Mouse (Mus musculus) embryonic facial prominence, embryonic 15.5 days (tissue): ENCODE data around the gene Fnbp4. TPM values are rescaled to one million over a fixed set of nuclear protein-coding genes. Genes with fewer than 3 reads are reported as not detected.
A peak's percentile ranks its signal among the peaks of the same experiment; 100 is the strongest.

ENCODE experiments used
- ATAC-seq: fragments of 200-750 bp; cut with Nextera tagmentation; 2 replicates; pipeline ENCODE4 v1.8.0; 2017; ENCODE audit warnings: low read depth, moderate TSS enrichment; ENCODE audit not compliant: insufficient number of reproducible peaks, low FRiP score, low TSS enrichment
- H3K27ac ChIP-seq: fragments of 300-500 bp; sonication (generic); replicated peaks from 2 replicates; pipeline ENCODE4 v1.5.1; 2015; ENCODE audit warnings: mild to moderate bottlenecking, inconsistent platforms
- H3K27me3 ChIP-seq: fragments of 300-500 bp; sonication (generic); 2 replicates; pipeline ENCODE4 v1.6.1; 2015; ENCODE audit warnings: inconsistent platforms
- H3K36me3 ChIP-seq: fragments of 300-500 bp; sonication (generic); 2 replicates; pipeline ENCODE4 v1.6.1; 2015; ENCODE audit warnings: mild to moderate bottlenecking, inconsistent platforms
- H3K4me1 ChIP-seq: fragments of 300-500 bp; sonication (generic); 2 replicates; pipeline ENCODE4 v1.6.1; 2015; ENCODE audit warnings: inconsistent platforms
- H3K4me2 ChIP-seq: fragments of 300-500 bp; sonication (generic); replicated peaks from 2 replicates; pipeline ENCODE4 v1.6.1; 2015; ENCODE audit warnings: mild to moderate bottlenecking, inconsistent platforms
- H3K4me3 ChIP-seq: fragments of 300-500 bp; sonication (generic); replicated peaks from 2 replicates; pipeline ENCODE4 v1.5.1; 2015; ENCODE audit warnings: mild to moderate bottlenecking, inconsistent platforms
- H3K9ac ChIP-seq: fragments of 300-500 bp; sonication (generic); 2 replicates; pipeline ENCODE4 v1.6.1; 2015; ENCODE audit warnings: inconsistent platforms
- H3K9me3 ChIP-seq: fragments of 300-500 bp; sonication (generic); replicated peaks from 2 replicates; pipeline ENCODE4 v1.6.1; 2016; ENCODE audit warnings: inconsistent platforms
- WGBS: fragments of 180-500 bp; shearing (Covaris S2); methylation state at CpG from one replicate; pipeline ENCODE4 v1.1.7; 2015; 5-methylcytosine and 5-hydroxymethylcytosine counted together
- polyA plus RNA-seq: library from polyadenylated mRNA; unstranded; fragments of >200 nt; fragmentation: Nextera tagmentation; extraction: Ambion mirVana; gene quantifications from 2 replicates; pipeline ENCODE4 v1.2.1, GENCODE M21; 2015

The Fnbp4 gene
- polyA plus RNA-seq = 92.9 and 108 TPM in 2 replicates

GRCm38 (mm10) chr2:90745053-90745678 is at the start of gene Fnbp4:
Fnbp4 (plus strand) TSS chr2:90745370.
- Histone ChIP-seq H3K27ac (peak within 1 kb of the TSS; percentile 97), H3K9me3 (no peaks in the 10 kb centered on the region), H3K4me3 (peak within 1 kb of the TSS; percentile 99), H3K36me3 (peaks cover 10% of the 10 kb centered on the region; the same call in 1 of the 2 replicates), H3K4me2 (peak within 1 kb of the TSS; percentile 71), H3K27me3 (no peaks in the 10 kb centered on the region), H3K9ac (peak within 1 kb of the TSS; percentile 98), H3K4me1 (peaks cover 27% of the 10 kb centered on the region)
- under 1% methylated on average over 42 of the region's 44 CpGs for WGBS
- peak; percentile 99 for ATAC-seq

DNA sequence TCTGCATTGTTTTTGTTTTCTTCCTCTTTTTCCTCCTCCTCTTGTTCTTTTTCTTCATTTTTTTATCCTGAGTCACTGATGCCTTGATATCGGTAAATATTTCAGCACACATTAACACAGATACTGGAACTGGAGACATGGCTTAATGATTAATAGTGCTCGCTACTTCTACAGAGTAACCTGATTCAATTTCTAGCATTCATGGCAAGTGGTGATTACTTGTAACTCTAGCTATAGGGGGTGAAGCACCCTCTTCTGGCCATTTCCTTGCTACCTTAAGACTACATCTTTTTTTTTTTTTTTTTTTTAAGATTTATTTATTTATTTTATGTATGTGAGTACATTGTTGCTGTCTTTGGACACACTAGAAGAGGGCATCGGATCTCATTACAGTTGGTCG is 44.2 kb upstream of the Fnbp4 start:
- Histone ChIP-seq H3K9me3 (no peaks in the 10 kb centered on the region), H3K4me3 (no peak overlapping the region), H3K9ac (no peak overlapping the region), H3K27me3 (no peaks in the 10 kb centered on the region), H3K36me3 (peaks cover 77% of the 10 kb centered on the region), H3K4me1 (no peaks in the 10 kb centered on the region), H3K27ac (no peak overlapping the region), H3K4me2 (no peak overlapping the region)
- no peak for ATAC-seq
- WGBS = 85% methylated on average over 4 of the region's 4 CpGs

GRCm38 (mm10) chr2:90708548-90708947 is 36.6 kb upstream of the Fnbp4 start:
- no peak for ATAC-seq
- no peak overlapping the region for H3K4me2 ChIP-seq
- peaks cover 85% of the 10 kb centered on the region for H3K36me3 ChIP-seq
- no peaks in the 10 kb centered on the region for H3K4me1 ChIP-seq
- 89% methylated on average over 1 of the region's 1 CpGs for WGBS
- H3K9ac ChIP-seq = no peak overlapping the region
- H3K27me3 ChIP-seq = no peaks in the 10 kb centered on the region
- H3K4me3 ChIP-seq = no peak overlapping the region
- H3K27ac ChIP-seq = no peak overlapping the region
- H3K9me3 ChIP-seq = no peaks in the 10 kb centered on the region

DNA sequence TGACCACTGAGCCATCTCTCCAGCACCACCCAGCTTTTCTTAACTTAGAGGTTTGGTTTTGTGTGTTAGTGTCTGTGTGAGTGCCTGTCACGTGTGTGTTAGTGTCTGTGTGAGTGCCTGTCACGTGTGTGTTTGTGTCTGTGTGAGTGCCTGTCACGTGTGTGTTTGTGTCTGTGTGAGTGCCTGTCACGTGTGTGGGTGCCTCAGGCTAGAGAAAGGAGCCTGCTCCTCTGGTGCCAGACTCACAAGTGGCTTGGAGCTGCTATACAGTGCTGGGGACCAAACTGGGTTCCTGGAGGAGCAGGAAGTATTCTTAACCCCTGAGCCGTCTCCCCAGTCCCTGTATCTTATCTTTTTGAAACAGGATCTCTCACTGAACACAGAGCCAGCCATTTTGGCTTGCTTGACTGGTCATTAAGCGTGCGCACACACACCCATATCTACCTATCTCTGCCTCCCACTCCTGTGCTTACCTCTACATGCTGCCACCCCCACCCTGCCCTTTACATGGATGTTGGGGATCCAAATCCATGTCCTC is 29.5 kb upstream of the Fnbp4 start:
- Histone ChIP-seq H3K4me2 (no peak overlapping the region), H3K27me3 (no peaks in the 10 kb centered on the region), H3K9ac (no peak overlapping the region), H3K9me3 (no peaks in the 10 kb centered on the region), H3K36me3 (peaks cover 79% of the 10 kb centered on the region), H3K4me3 (no peak overlapping the region), H3K27ac (no peak overlapping the region), H3K4me1 (no peaks in the 10 kb centered on the region)
- no peak for ATAC-seq
- WGBS = 88% methylated on average over 7 of the region's 7 CpGs

DNA sequence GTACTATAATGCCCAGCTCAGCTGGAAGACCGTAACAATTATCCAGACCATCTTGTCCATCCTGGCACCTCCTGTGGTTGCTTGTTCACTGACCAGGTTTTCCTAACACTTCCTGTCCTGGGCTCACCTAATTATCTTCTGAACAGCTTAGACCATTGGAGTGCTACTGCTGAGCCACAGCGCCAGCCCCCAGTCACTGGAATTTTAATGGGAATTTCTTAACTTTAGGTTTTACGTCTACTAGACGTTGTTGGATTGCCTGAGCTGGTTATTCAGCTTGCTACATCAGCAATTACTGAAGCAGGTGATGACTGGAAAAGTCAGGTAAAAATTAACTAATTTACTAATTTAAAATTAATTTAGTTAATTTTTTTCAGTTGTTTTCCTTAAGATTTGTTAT is 27.8 kb upstream of the Fnbp4 start:
- peaks cover 73% of the 10 kb centered on the region for H3K36me3 ChIP-seq
- no peaks in the 10 kb centered on the region for H3K4me1 ChIP-seq
- ATAC-seq = no peak
- WGBS = 90% methylated on average over 4 of the region's 4 CpGs
- H3K4me3 ChIP-seq = no peak overlapping the region
- H3K9ac ChIP-seq = no peak overlapping the region
- no peak overlapping the region for H3K4me2 ChIP-seq
- no peaks in the 10 kb centered on the region for H3K27me3 ChIP-seq
- H3K9me3 ChIP-seq = no peaks in the 10 kb centered on the region
- no peak overlapping the region for H3K27ac ChIP-seq

DNA sequence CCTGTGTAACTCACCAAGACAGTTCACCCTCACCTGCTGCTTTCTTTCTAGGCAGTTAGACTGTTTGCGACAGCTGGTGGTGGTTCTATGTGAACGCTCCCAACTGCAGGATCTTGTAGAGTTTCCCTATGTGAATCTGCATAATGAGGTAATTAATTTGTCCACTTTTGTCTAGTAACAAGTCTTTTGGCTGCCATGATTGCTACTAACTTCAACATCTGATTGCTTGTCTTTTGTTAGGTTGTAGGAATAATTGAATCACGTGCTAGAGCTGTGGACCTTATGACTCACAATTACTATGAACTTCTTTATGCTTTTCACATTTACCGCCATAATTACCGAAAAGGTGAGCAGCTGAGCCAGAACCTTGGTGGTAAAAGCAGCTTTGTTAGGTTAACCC is 27.2 kb upstream of the Fnbp4 start:
- peaks cover 73% of the 10 kb centered on the region for H3K36me3 ChIP-seq
- 94% methylated on average over 5 of the region's 5 CpGs for WGBS
- no peak overlapping the region for H3K27ac ChIP-seq
- no peak overlapping the region for H3K4me2 ChIP-seq
- H3K4me3 ChIP-seq = no peak overlapping the region
- no peaks in the 10 kb centered on the region for H3K9me3 ChIP-seq
- H3K4me1 ChIP-seq = no peaks in the 10 kb centered on the region
- no peak for ATAC-seq
- no peak overlapping the region for H3K9ac ChIP-seq
- H3K27me3 ChIP-seq = no peaks in the 10 kb centered on the region

DNA sequence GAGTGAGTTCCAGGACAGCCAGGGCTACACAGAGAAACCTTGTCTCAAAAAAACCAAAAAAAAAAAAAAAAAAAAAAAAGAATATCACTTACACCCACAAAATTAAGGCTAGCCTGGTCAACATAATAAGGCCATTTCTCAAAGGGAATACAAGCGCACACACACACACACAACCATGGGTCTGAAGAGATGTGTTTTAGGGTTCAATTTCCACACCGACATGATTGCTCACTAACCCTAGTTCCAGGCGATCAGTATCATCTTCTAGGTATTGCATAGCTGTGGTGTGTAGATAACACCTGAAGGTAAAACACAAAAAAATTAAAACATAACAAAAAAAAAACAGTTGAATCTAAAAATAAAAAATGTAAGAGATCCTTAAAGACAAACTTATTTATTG is 18.4 kb upstream of the Fnbp4 start:
- Histone ChIP-seq H3K9me3 (no peaks in the 10 kb centered on the region), H3K27me3 (no peaks in the 10 kb centered on the region), H3K9ac (no peak overlapping the region), H3K4me2 (no peak overlapping the region), H3K4me1 (no peaks in the 10 kb centered on the region), H3K36me3 (peaks cover 85% of the 10 kb centered on the region), H3K27ac (no peak overlapping the region), H3K4me3 (no peak overlapping the region)
- ATAC-seq = no peak
- 96% methylated on average over 3 of the region's 3 CpGs for WGBS

GRCm38 (mm10) chr2:90735326-90735725 is 9.8 kb upstream of the Fnbp4 start:
- Histone ChIP-seq H3K4me2 (no peak overlapping the region), H3K9ac (no peak overlapping the region), H3K9me3 (no peaks in the 10 kb centered on the region), H3K36me3 (peaks cover 64% of the 10 kb centered on the region), H3K4me3 (no peak overlapping the region), H3K4me1 (no peaks in the 10 kb centered on the region), H3K27ac (no peak overlapping the region), H3K27me3 (no peaks in the 10 kb centered on the region)
- 90% methylated on average over 11 of the region's 11 CpGs for WGBS
- ATAC-seq = no peak

DNA sequence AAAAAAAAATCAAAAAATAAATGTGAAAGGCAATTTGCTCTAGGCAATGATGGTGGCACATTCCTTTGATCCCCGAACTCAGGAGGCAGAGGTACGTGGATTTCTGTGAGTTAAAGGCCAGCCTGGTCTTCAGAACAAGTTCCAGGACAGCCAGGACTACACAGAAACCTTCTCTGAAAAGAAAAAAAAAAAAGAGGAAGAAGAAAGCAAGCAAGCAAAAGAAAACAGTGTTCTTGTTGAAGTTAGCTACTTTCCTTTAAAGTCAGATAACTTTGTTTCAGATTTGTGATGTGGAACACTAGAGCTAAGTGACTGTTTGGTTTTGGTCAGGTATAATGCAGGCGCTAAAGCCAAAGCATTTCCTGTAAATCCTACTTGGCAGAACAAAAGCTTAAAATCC is 6.4 kb upstream of the Fnbp4 start:
- H3K27ac ChIP-seq = no peak overlapping the region
- H3K4me1 ChIP-seq = no peaks in the 10 kb centered on the region
- H3K4me2 ChIP-seq = no peak overlapping the region
- no peak for ATAC-seq
- whole genome bisulfite sequencing = 87% methylated on average over 3 of the region's 3 CpGs
- H3K27me3 ChIP-seq = no peaks in the 10 kb centered on the region
- H3K9ac ChIP-seq = no peak overlapping the region
- H3K4me3 ChIP-seq = no peak overlapping the region
- no peaks in the 10 kb centered on the region for H3K9me3 ChIP-seq
- peaks cover 37% of the 10 kb centered on the region for H3K36me3 ChIP-seq

DNA sequence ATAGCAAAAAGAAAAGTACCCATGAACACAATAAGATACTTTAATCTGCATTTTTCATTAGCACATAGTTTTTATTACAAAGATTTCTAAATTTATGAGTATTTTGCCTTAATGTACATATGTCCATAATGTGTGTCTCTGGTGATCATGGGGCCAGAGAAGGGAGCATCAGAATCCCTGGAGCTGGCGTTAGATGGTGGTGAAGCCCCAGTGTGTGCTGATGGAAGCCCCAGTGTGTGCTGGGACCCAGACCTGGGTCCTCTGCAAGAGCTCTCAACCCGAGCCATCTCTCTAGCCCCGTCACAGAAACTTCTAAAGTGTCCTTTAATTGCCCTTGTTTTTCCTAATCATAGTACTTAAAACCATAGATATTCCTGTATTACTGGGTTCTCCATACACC is 5.8 kb upstream of the Fnbp4 start:
- WGBS = 76% methylated on average over 3 of the region's 3 CpGs

GRCm38 (mm10) chr2:90739921-90740320 is 5.2 kb upstream of the Fnbp4 start:
- Histone ChIP-seq H3K4me3 (no peak overlapping the region), H3K4me2 (no peak overlapping the region), H3K36me3 (peaks cover 27% of the 10 kb centered on the region), H3K4me1 (0 out of 2 replicates have a peak, but pooled peaks cover 5% of the 10 kb centered on the region), H3K9ac (no peak overlapping the region), H3K27me3 (no peaks in the 10 kb centered on the region), H3K27ac (no peak overlapping the region), H3K9me3 (no peaks in the 10 kb centered on the region)
- 80% methylated on average over 5 of the region's 5 CpGs for WGBS
- peak; percentile 72; the same call in 1 of the 2 replicates for ATAC-seq

More for the DNA sequence above, 5.8 kb upstream of the Fnbp4 start:
- Histone ChIP-seq H3K9ac (no peak overlapping the region), H3K27me3 (no peaks in the 10 kb centered on the region), H3K4me3 (no peak overlapping the region), H3K9me3 (no peaks in the 10 kb centered on the region), H3K36me3 (peaks cover 33% of the 10 kb centered on the region), H3K4me1 (0 out of 2 replicates have a peak, but pooled peaks cover 1% of the 10 kb centered on the region), H3K27ac (no peak overlapping the region), H3K4me2 (no peak overlapping the region)
- ATAC-seq = no peak
